Mouse (Mus musculus): ENCODE results near the gene Mapk7. TPM values are rescaled to one million over a fixed set of nuclear protein-coding genes. Genes with fewer than 3 reads are reported as not detected.

Gene Mapk7
- polyA plus RNA-seq, 1 experiment, result 21.7 TPM

DNA sequence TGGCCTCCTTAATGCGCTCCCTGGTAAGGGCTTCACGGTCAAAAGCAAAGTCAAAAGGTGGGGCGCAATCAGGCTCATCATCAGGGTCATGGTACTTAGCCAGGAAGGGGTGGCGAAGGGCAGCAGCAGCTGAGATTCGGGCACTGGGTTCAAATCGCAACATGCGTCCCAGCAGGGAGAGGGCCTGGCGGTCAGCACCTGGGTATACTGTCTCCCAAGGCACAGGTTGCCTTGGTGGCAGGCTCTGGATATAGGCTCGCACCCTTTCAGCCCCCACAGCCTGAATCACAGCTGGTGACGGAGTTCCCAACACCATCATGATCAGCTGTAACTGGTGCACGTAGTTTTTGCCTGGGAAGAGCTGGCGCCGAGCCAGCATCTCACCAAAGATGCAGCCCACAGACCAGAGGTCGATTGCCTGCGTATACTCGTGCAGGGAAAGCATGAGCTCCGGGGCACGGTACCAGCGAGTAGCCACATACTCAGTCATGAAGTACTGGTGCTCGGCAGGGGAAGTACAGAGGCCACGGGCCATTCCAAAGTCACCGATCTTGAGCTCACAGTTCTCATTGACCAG lies 3.2 kb downstream of the Mapk7 start:
- no peak for DNase-seq (ENCODE audit: low read depth)

DNA sequence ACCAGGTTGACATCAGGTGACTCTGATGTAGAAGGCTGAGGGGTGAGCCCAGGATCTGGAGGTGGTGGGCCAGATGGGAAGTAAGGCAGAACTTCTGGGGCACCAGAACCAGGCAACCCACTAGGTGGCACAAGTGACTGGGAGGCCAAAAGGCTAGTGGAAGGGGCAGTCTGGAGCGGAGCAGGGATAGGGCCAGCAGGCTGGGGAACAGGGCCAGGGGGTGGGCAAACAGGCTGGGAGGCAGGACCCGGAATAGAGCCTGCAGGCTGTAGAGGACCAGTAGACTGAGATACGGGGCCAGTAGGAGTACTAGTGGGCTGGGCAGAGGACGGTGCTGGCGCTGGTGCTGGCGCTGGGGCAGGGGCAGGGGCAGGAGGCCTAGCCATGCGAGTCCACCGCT lies 4.3 kb downstream of the Mapk7 start:
- no peak for DNase-seq (ENCODE audit: low read depth)

DNA sequence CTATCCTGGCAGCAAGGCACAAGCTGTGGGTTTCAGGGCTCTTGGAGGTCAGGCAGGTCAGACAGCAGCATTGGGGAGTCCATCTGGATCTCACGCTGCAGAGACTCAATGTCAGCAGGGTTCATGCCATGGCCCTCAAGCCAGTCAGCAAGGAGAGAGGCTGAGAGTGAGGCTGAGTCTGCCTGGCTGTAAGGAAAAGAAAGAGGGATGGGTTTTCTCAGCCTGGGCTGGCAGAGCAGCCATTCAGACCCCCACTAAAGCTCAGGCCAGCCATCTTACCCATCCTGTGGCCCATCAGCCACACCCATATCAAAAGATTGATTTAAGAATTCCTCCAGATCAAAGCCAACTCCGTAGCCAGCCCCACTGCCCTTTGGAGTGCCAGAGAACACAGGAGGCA lies 5.1 kb downstream of the Mapk7 start:
- DNase-seq (ENCODE audit: low read depth), result no peak

DNA sequence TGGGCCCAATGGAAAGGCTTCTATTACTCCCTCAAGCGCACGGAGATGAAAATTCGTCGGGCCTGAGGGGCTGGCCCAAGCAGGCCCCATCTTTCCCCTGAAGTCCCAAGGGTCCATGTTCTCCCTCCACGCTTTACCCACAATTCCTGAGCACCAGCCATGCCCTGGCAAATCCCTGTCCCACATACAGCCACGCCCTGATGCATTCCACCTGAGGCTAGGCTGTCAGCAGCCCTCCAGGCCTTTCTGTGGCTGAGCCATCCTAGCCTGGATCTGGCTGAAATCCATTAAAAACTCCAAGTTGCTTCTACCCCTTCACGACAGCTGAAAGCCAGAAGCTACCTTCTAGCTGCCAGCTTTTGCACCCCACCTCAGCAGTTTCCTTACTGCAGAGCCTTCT lies 6.3 kb downstream of the Mapk7 start:
- no peak for DNase-seq (ENCODE audit: low read depth)

DNA sequence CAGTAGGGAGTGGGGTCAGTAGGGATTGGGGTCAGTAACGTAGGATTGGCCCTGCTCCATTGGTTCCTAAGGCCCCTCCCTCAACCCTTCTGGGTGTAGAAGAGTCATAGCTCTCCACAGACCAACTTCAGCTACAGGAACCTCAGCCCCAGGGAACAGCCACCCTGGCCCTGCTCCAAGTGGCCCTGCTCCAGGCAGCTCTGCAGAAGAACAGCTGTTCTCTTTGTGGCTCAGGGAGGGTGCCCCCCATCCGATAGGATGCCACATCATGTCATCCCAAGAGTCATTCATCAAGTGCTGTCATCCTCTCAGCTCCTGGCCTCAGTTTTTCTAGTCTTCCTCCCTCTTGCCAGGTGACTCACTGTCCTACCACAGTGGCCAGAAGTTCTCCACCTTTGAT lies 6.8 kb downstream of the Mapk7 start:
- no peak for DNase-seq (ENCODE audit: low read depth)

DNA sequence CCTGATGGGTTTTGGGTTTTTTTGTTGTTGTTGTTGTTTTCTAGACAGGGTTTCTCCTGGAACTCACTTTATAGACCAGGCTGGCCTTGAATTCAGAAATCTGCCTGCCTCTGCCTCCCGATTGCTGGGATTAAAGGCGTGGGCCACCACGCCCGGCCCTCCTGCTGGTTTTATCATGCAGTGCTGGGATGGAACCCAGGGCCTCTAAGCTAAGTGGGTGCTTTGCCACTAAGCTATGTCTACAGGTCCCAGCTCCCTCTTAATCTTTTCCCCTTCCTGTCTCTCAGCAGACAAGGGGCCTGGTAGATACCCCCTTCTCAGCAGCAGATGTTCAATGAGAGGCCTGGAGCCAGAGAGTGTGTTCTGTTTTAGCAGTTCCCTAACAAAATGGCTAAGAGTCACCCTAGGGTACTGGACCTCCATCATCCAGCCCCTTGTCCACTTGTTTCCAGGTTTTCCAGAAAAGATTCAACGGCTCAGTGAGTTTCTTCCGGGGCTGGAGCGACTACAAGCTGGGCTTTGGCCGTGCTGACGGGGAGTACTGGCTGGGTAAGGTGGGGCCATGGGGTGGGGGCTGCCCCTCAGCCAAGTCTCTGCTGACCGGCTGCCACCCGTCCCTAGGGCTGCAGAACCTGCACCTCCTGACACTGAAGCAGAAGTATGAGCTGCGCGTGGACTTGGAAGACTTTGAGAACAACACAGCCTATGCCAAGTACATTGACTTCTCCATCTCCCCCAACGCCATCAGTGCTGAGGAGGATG lies 7.6 kb downstream of the Mapk7 start:
- no peak for DNase-seq (ENCODE audit: low read depth)

DNA sequence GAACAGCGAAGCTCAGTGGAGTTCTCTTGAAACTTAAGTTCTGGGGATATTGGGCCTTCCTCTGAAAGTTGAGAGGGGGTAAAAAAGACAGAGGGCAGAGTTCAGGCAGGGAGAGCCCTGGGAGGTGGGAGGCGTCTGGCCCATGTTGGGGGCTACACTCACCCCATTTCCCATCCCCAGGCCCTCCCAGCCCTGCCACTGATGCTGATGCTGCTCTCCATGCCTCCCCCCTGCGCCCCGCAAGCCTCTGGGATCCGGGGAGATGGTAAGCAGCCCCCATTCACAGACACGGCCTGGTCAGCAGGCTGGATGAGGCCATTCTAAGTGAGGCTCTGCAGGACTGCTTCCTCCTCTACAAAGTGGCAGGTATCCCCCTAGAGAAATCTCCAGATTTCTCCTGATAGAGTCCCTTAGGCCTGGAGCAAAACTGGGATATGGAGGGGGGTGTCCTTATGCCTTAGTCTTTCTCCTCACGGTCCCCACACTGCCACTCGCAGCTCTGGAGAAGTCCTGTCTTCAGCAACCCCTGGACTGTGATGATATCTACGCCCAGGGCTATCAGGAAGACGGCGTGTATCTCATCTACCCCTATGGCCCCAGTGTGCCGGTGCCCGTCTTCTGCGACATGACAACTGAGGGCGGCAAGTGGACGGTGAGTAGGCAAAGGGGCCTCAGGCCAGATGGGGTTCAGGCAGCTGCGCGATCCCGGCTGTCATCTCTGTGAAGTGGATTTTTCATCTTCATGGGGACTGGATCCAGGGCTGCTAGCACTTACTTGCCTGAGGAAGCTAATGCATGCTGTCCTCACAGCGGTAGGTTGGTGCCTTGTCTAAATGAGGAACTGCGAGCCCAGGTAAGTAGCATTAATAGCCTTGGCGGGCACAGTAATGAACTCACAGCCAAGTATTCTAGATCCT lies 8.4 kb downstream of the Mapk7 start:
- DNase-seq (ENCODE audit: low read depth), result no peak

DNA sequence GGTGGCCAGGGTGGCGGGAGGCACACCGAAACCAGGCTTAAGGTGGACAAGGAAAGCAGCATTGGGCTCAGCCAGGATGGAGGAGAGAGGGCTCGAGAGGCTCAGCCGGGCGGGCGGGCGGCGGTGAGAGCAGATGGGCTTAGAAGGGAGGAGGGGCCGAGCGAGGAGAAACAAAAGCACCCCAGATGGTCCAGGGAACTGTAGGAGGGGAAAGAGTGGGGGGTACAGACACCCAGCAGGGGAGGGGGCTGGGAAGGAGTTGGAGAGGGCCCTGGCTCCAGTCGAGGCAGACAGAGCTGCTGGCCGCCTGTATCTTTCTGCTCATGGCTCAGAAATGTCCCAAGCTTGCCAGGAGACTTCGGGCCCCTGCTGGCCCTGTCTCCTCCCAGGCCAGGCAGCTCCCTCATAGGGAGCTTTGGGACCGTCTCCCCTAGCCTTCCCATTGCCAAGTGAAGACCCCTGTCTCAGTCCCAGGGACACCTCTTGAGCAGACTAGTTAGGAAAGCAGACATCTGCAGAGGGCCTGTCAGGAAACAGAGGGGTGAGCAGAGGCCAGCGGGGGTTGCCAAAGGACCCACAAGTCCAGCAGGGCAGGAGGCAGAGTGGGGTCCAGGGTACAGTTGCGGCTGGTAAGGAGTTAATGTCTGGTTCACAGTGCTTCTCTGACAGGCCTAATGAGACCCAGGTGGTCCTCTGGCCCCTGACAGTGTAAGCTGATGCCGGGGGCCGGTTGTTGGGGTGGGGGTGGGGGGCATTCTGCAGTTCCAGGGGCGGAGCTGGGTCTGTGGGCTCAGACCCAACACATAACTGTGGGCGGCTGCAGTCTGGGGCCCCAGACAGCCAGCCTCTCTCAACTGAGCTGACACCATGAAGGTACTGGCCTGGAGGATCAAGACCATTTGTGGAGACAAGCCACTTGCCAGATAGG lies 9.3 kb downstream of the Mapk7 start, which contains the start of gene Mfap4:
Gene Mfap4 (plus strand): TSS at position 819 of the 928 bp plus-strand sequence.
- no peak for DNase-seq (ENCODE audit: low read depth)

DNA sequence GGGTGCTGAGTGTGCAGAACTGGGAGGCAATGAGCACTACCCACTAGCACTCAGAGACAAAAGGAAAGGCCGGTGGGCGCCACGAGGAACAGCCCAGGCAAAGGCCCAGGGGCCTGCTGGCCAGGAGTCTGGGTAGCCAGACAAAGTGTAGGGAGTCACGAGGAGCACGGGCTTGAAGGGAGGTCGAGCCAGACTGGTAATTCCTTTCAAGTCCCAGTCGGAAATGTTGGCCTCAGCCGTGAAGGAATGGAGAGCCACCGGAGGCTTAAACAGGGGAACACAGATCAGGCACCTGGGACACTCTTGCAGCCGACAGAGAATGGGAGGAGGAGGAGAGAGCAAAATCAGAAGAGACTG lies 10.0 kb downstream of the Mapk7 start:
- no peak for DNase-seq (ENCODE audit: low read depth)

DNA sequence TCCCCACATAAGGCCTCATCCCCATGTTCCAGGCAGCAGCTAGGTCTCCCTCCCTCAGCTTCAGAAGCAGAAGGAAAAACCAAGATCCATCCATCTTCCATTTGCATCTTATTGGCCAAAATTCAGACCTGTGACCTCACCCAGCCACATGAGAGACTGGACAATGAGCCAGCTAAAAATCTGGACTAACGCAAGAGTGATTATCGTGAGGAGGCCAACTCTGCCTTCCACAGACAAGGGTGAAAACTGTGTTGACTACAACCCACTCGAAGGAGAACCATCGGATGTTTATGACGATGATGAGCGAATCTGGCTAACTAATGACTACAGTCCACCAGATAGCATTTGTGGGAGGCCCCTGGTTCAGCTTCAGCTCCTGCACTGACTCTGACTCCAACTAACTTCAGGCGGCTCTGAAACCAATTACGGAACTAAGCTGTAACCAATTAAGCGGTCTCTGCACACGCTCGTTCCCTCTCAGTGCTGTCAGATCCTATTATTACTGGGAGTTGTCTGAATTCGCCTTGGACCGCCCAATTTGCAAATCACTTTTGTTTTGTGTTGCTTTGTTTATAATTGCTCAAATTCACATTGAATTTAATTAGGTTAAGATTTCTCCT lies 10.9 kb downstream of the Mapk7 start:
- DNase-seq (ENCODE audit: low read depth), result no peak

DNA sequence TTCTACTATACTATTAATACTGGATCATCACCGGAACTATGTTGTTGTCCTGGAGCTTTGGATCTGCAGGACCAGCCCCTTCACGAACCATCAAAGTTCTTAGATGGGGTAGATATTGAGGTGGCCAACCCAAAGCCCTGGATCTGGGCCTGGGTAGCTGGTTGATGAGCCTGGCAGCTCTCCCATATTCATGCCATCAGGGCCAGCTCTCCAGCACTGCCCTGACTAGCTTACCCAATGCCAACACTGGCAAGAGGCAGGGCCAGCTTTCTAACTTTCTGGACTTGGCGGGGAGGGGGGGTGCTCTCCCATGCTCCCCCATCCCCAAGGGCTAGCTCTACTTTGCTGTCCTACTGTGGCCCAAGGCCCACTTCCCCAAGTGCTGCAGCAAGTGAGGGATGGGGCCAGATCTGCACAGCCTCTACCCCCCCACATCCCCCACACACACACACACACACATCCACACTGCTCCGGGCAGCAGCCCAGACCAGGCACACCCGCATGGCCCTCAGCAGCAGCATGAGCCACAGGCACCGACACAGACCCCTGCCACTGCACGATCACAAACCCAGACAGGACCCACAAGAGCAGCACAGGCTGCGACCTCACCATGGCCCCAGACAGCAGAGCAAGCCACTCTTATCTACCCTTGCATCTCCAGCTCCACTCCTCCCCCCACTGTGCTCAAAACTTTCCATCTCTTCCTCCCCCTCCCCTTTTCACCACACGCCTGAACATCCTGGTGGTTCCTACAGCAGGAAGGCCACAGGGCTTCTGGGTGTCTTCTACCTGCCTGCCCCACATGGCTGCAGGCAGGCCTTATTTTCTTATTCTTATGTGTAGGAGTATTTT lies 12.7 kb downstream of the Mapk7 start:
- no peak for DNase-seq (ENCODE audit: low read depth)

DNA sequence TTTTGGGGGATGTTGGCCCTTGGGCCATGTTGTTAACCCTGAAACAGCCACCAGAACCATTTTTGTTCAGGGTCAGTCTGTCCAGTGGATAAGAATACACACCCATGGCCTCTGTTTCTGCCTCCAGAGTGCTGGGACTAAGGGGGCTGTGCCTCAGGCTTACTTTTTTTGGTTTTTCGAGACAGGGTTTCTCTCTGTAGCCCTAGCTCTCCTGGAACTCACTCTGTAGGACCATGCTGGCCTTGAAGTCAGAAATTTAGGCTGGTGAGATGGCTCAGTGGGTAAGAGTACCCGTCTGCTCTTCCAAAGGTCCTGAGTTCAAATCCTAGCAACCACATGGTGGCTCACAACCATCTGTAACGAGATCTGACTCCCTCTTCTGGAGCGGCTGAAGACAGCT lies 15.4 kb downstream of the Mapk7 start:
- DNase-seq (ENCODE audit: low read depth), result no peak

DNA sequence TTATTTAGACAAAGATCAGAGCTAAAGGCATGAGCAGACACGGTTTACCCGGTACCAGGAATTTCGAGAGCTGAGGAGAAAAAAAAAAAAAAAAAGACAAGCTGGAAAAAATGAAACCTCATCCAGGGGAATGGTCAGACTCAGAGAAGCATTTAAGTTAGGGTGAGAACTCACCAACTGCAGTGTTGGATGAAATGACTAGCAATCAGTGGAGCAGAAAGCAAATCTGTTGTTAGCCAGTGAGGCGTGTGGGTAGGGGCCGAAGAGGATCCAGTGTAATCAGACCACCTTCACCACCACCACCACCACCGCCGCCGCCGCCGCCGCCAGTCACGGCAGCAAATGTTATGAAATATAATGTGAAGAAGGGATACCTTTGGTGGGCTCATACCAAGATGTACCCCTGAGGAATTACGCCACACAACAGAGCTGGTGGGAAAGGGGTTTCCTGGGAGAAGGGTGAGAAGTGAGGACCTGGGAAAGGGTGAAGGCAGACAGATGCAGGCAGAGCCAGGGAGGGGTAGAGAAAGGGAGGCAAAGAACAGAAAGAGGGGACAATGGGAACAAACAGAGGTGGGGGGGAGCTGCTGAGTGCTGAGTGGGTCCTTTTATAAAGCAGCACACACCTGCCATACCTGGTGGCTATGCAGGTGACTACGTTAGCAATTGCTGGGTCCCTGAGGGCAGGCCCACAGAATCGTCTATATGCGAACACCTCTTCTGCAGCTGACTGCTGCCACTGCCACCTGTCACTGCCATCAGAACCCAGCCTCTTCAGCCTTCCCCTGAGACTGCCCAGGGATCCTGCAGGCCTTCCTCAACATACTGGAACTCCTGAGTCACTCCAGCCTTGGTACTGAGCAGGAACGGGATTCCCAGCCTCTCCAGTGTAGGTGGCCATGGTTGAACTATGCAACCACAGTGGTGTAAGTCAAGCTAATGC lies 16.4 kb downstream of the Mapk7 start:
- DNase-seq (ENCODE audit: low read depth), result no peak

DNA sequence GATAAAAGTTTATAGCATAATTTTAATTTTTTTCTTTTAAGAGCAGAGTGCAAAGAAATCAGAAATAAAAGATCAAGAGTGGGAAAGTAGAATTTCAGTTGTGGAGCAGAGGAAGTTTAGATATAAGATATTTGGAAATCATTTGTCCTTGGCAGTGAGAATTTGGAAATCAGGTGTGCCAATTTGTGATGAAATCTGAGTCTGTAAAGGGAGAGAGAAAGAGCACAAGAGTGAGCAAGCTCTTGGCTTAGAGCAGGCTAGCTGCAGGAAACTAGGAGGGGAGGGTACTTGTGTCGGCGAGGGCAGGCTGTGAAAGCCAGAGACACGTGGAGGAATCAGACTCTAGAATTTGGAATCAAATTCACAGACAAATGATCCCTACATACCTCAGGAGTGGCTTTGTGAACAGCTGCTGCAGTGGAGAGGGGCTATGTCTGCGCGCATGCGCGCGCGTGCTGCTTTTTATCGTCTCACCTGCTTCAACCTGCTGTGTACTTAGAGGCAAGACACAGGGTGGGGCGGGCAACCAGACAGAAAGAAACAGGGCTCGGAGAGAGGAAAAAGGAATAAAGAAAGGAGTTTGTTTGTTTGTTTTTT lies 17.3 kb downstream of the Mapk7 start:
- peak; percentile 71 for DNase-seq (ENCODE audit: low read depth)

DNA sequence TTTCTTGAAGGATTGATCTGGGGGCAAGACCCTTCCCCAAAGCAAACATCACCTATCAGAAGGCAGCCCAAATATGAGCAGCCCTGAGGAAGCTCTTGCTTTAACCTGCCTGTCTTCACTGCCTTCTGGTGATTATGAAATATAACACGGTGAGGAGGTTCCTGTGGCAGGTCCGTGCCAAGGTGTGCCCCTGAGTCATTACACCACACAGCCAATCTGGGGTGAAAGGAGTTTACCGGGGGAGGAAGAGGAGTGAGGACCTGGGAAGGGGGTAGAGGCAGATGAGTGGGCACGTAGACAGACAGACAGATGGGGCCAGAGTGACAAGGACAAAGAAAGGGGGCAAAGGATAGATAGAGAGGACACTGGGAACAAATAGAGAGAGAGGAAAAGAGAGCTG lies 20.6 kb downstream of the Mapk7 start:
- DNase-seq (ENCODE audit: low read depth), result no peak

DNA sequence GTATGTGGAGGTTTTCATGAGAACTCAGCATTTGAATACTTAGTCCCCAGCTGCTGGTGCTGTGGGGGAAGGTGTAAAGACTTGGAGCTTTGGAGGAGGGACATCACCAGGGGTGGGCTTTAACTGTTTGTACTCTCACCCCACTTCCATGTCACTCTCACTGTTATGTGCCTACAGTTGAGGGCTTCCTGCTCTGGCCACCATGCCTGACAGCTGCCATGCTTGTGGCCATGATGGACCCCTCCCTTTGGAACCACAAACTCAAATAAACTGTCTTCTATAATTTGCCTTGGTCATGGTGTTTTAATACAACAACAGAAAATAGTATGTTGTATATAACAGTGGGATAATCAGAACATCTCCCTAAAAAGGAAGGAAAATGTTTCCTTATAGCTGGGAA lies 23.3 kb downstream of the Mapk7 start:
- no peak for DNase-seq (ENCODE audit: low read depth)

DNA sequence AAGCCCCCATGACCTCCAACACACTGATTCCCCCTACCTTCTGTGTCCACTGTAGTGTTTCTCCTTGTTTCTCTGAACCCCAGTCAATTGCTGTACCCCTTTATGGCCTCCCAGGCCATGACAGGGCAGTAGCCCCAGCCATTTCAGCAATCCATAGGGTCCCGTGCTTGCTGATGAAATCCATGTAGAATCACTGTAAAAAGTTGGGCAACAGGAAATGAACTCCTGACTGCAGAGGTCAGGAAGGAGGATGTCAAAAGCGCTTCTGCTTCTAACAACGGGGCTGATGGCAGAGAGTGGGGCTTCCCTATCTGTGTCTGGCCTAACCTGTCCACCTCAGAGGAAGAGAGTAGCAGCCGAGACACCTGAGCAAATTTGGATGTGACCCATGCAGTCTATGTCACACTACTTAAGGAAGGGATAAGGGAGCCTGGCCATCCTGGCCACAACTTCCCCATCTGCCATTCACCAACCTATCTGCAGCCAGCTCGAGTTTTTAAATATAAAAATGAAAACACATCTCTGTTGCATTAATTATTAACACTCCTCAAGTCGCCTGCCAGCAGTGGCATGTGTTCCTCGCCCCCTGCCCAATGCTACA lies 24.8 kb downstream of the Mapk7 start:
- DNase-seq (ENCODE audit: low read depth), result no peak

DNA sequence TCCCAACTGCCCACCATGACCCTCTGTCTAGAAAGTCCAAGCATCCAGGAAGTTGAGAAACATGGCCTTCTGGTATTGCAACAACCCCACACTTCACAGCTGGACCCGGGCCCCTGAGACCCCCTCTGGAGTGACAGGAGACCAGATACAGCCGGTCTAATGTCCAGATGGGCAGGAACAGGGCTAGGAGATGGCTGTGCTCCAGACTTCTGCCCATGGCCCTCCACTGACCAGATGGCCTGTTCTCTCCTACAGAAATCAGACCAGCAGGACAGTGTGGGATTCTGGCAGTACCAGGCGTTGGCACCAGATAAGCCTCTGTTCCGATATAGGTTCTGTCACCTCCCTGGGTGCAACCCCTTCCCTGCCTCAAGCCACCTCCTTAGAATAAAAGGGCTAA lies 25.7 kb downstream of the Mapk7 start:
- DNase-seq (ENCODE audit: low read depth), result no peak
